Mouse (Mus musculus): ENCODE results near the gene Itga3. TPM values are rescaled to one million over a fixed set of nuclear protein-coding genes. Genes with fewer than 3 reads are reported as not detected.

Gene Itga3
- polyA plus RNA-seq, 1 experiment from 2014 or later, result 9.4 TPM

- Histone ChIP-seq H3K36me3 (ENCODE audit: control insufficient read depth, insufficient read depth, low read length) (peaks cover 50% of the 10 kb centered on the region), H3K9me3 (ENCODE audit: control insufficient read depth, low read length) (no peaks in the 10 kb centered on the region), H3K4me3 (ENCODE audit: control insufficient read depth in 1 of 2, insufficient read depth in 1 of 2, low read depth in 1 of 2, low read length in 2 of 2) (peak overlapping the region; percentile 78 to 87), H3K9ac (ENCODE audit: low read length) (peak overlapping the region; percentile 93), H3K4me1 (ENCODE audit: control insufficient read depth in 2 of 2, insufficient read depth in 2 of 2, low read length in 2 of 2) (peaks cover 6 to 12% of the 10 kb centered on the region in 2 experiments), H3K27me3 (ENCODE audit: control insufficient read depth, insufficient read depth, low read length) (no peaks in the 10 kb centered on the region), H3K27ac (replicated peaks in 1 of 2; ENCODE audit: control insufficient read depth in 1 of 2, insufficient read depth in 1 of 2, low read depth in 2 of 2, low read length in 2 of 2) (peak overlapping the region; percentile 81 to 91), H3K4me2 (ENCODE audit: low read length) (peak overlapping the region; percentile 76)
- ATAC-seq (ENCODE audit: insufficient number of reproducible peaks, insufficient read depth, low FRiP score, low read depth), result peak; percentile 62
- WGBS, result 1% methylated on average over 20 of the region's 20 CpGs
These were observed 36.0 kb downstream of the Itga3 start for GRCm38 (mm10) chr11:95040491-95041138.

- Histone ChIP-seq H3K4me1 (ENCODE audit: control insufficient read depth in 2 of 2, insufficient read depth in 2 of 2, low read length in 2 of 2) (peaks cover 6 to 12% of the 10 kb centered on the region in 2 experiments), H3K36me3 (ENCODE audit: control insufficient read depth, insufficient read depth, low read length) (peaks cover 48% of the 10 kb centered on the region), H3K9me3 (ENCODE audit: control insufficient read depth, low read length) (no peaks in the 10 kb centered on the region), H3K27me3 (ENCODE audit: control insufficient read depth, insufficient read depth, low read length) (no peaks in the 10 kb centered on the region), H3K27ac (replicated peaks in 1 of 2; ENCODE audit: control insufficient read depth in 1 of 2, insufficient read depth in 1 of 2, low read depth in 2 of 2, low read length in 2 of 2) (peak overlapping the region; percentile 81 to 91; a peak in 3 of 4 replicates), H3K9ac (ENCODE audit: low read length) (peak overlapping the region; percentile 93), H3K4me2 (ENCODE audit: low read length) (peak overlapping the region; percentile 76), H3K4me3 (ENCODE audit: control insufficient read depth in 1 of 2, insufficient read depth in 1 of 2, low read depth in 1 of 2, low read length in 2 of 2) (peak overlapping the region; percentile 78 to 87)
- 79% methylated on average over 4 of the region's 4 CpGs for WGBS
- ATAC-seq (ENCODE audit: insufficient number of reproducible peaks, insufficient read depth, low FRiP score, low read depth), result no peak
These were observed 36.8 kb downstream of the Itga3 start for GRCm38 (mm10) chr11:95039766-95040165.

- no peak overlapping the region for H3K4me3 ChIP-seq (ENCODE audit: control insufficient read depth in 1 of 2, insufficient read depth in 1 of 2, low read depth in 1 of 2, low read length in 2 of 2)
- H3K4me2 ChIP-seq (ENCODE audit: low read length), result no peak overlapping the region
- 86% methylated on average over 13 of the region's 13 CpGs for WGBS
- no peaks in the 10 kb centered on the region for H3K9me3 ChIP-seq (ENCODE audit: control insufficient read depth, low read length)
- H3K27me3 ChIP-seq (ENCODE audit: control insufficient read depth, insufficient read depth, low read length), result no peaks in the 10 kb centered on the region
- peaks cover 47% of the 10 kb centered on the region for H3K36me3 ChIP-seq (ENCODE audit: control insufficient read depth, insufficient read depth, low read length)
- H3K27ac ChIP-seq (replicated peaks in 1 of 2; ENCODE audit: control insufficient read depth in 1 of 2, insufficient read depth in 1 of 2, low read depth in 2 of 2, low read length in 2 of 2), result no peak overlapping the region
- ATAC-seq (ENCODE audit: insufficient number of reproducible peaks, insufficient read depth, low FRiP score, low read depth), result no peak
- no peak overlapping the region for H3K9ac ChIP-seq (ENCODE audit: low read length)
- H3K4me1 ChIP-seq (ENCODE audit: control insufficient read depth in 2 of 2, insufficient read depth in 2 of 2, low read length in 2 of 2), result peaks cover 6 to 16% of the 10 kb centered on the region in 2 experiments
These were observed 37.6 kb downstream of the Itga3 start for GRCm38 (mm10) chr11:95038818-95039655.

- ATAC-seq (ENCODE audit: insufficient number of reproducible peaks, insufficient read depth, low FRiP score, low read depth), result no peak
- Histone ChIP-seq H3K4me2 (ENCODE audit: low read length) (no peak overlapping the region), H3K9ac (ENCODE audit: low read length) (no peak overlapping the region), H3K4me3 (ENCODE audit: control insufficient read depth in 1 of 2, insufficient read depth in 1 of 2, low read depth in 1 of 2, low read length in 2 of 2) (no peak overlapping the region), H3K9me3 (ENCODE audit: control insufficient read depth, low read length) (no peaks in the 10 kb centered on the region), H3K27ac (replicated peaks in 1 of 2; ENCODE audit: control insufficient read depth in 1 of 2, insufficient read depth in 1 of 2, low read depth in 2 of 2, low read length in 2 of 2) (no peak overlapping the region), H3K4me1 (ENCODE audit: control insufficient read depth in 2 of 2, insufficient read depth in 2 of 2, low read length in 2 of 2) (peaks cover 13 to 23% of the 10 kb centered on the region in 2 experiments), H3K36me3 (ENCODE audit: control insufficient read depth, insufficient read depth, low read length) (peaks cover 47% of the 10 kb centered on the region), H3K27me3 (ENCODE audit: control insufficient read depth, insufficient read depth, low read length) (no peaks in the 10 kb centered on the region)
- WGBS, result 82% methylated on average over 14 of the region's 14 CpGs
These were observed 38.3 kb downstream of the Itga3 start for GRCm38 (mm10) chr11:95038156-95038817.

- Histone ChIP-seq H3K36me3 (ENCODE audit: control insufficient read depth, insufficient read depth, low read length) (peaks cover 49% of the 10 kb centered on the region), H3K27ac (replicated peaks in 1 of 2; ENCODE audit: control insufficient read depth in 1 of 2, insufficient read depth in 1 of 2, low read depth in 2 of 2, low read length in 2 of 2) (no peak overlapping the region), H3K27me3 (ENCODE audit: control insufficient read depth, insufficient read depth, low read length) (no peaks in the 10 kb centered on the region), H3K4me1 (ENCODE audit: control insufficient read depth in 2 of 2, insufficient read depth in 2 of 2, low read length in 2 of 2) (peaks cover 13 to 26% of the 10 kb centered on the region in 2 experiments), H3K9me3 (ENCODE audit: control insufficient read depth, low read length) (no peaks in the 10 kb centered on the region), H3K9ac (ENCODE audit: low read length) (no peak overlapping the region), H3K4me2 (ENCODE audit: low read length) (no peak overlapping the region), H3K4me3 (ENCODE audit: control insufficient read depth in 1 of 2, insufficient read depth in 1 of 2, low read depth in 1 of 2, low read length in 2 of 2) (no peak overlapping the region)
- no peak for ATAC-seq (ENCODE audit: insufficient number of reproducible peaks, insufficient read depth, low FRiP score, low read depth)
- 64% methylated on average over 6 of the region's 6 CpGs for WGBS
These were observed 39.3 kb downstream of the Itga3 start for GRCm38 (mm10) chr11:95037306-95037705.

- Histone ChIP-seq H3K27me3 (ENCODE audit: control insufficient read depth, insufficient read depth, low read length) (no peaks in the 10 kb centered on the region), H3K4me2 (ENCODE audit: low read length) (no peak overlapping the region), H3K9me3 (ENCODE audit: control insufficient read depth, low read length) (no peaks in the 10 kb centered on the region), H3K9ac (ENCODE audit: low read length) (no peak overlapping the region), H3K4me3 (ENCODE audit: control insufficient read depth in 1 of 2, insufficient read depth in 1 of 2, low read depth in 1 of 2, low read length in 2 of 2) (no peak overlapping the region), H3K36me3 (ENCODE audit: control insufficient read depth, insufficient read depth, low read length) (peaks cover 57% of the 10 kb centered on the region), H3K27ac (replicated peaks in 1 of 2; ENCODE audit: control insufficient read depth in 1 of 2, insufficient read depth in 1 of 2, low read depth in 2 of 2, low read length in 2 of 2) (no peak overlapping the region), H3K4me1 (ENCODE audit: control insufficient read depth in 2 of 2, insufficient read depth in 2 of 2, low read length in 2 of 2) (peaks cover 13 to 23% of the 10 kb centered on the region in 2 experiments)
- ATAC-seq (ENCODE audit: insufficient number of reproducible peaks, insufficient read depth, low FRiP score, low read depth), result no peak
- 94% methylated on average over 5 of the region's 5 CpGs for WGBS
These were observed 40.1 kb downstream of the Itga3 start for GRCm38 (mm10) chr11:95036521-95036920.

GRCm38 (mm10) chr11:95034902-95035301, 41.7 kb downstream of the Itga3 start:
- no peak overlapping the region for H3K27ac ChIP-seq (replicated peaks in 1 of 2; ENCODE audit: control insufficient read depth in 1 of 2, insufficient read depth in 1 of 2, low read depth in 2 of 2, low read length in 2 of 2)
- H3K4me1 ChIP-seq (ENCODE audit: control insufficient read depth in 2 of 2, insufficient read depth in 2 of 2, low read length in 2 of 2), result peaks cover 7 to 16% of the 10 kb centered on the region in 2 experiments
- no peaks in the 10 kb centered on the region for H3K9me3 ChIP-seq (ENCODE audit: control insufficient read depth, low read length)
- no peak overlapping the region for H3K4me3 ChIP-seq (ENCODE audit: control insufficient read depth in 1 of 2, insufficient read depth in 1 of 2, low read depth in 1 of 2, low read length in 2 of 2)
- H3K9ac ChIP-seq (ENCODE audit: low read length), result no peak overlapping the region
- H3K27me3 ChIP-seq (ENCODE audit: control insufficient read depth, insufficient read depth, low read length), result no peaks in the 10 kb centered on the region
- 66% methylated on average over 10 of the region's 10 CpGs for WGBS
- peaks cover 67% of the 10 kb centered on the region for H3K36me3 ChIP-seq (ENCODE audit: control insufficient read depth, insufficient read depth, low read length)
- H3K4me2 ChIP-seq (ENCODE audit: low read length), result no peak overlapping the region
- no peak for ATAC-seq (ENCODE audit: insufficient number of reproducible peaks, insufficient read depth, low FRiP score, low read depth)
